Comparison of ENCODE assay signal across 8 mouse cellular contexts in the genomic region with DNA sequence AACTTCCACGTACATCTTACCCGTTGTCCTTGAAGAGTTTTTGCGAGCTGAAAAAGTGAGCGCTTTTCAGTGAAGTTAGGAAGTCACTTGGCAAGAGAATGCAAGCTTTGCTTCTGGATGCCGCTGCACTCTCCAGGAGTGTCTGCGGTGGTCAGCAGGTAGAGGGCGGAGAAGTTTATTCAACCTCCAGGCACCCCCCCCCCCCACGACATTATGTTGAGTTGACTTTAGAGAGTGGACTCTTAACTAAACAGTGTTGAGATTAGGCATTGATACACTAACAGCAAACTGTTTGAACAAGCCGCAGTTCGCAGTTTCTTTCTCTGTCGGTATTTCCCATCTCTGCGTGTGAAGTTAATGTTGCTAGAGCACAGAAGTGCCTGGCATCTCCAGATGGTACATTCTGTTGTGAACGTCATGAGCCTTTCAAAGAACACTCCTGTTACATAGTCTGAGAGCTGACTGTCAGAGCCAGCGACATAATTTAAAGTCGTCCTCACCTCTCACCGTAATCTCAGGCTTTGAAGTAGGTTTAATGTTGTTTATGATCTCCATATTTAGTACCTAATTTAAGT. TPM values are rescaled to one million over a fixed set of nuclear protein-coding genes. Genes with fewer than 3 reads are reported as not detected.
DNase-seq lines count a peak whose midpoint lies in the region; ATAC-seq and TF ChIP-seq lines count a peak whose summit lies in the region.

No protein-coding gene starts in this region.

- H3K9me3 ChIP-seq in heart, postnatal 0 days (replicated peaks; ENCODE audit: control insufficient read depth, low read length) = no peaks in the 10 kb centered on the region
- no peaks in the 10 kb centered on the region for H3K9me3 ChIP-seq in limb, embryonic 10.5 days (replicated peaks)

- peak overlapping the region; percentile 100 for H3K4me2 ChIP-seq in heart, postnatal 0 days (ENCODE audit: low read depth, low read length)
- H3K4me2 ChIP-seq in myocyte (ENCODE audit: low read depth) = peak overlapping the region; percentile 91

- no peak for TF ChIP-seq POLR2A in myocyte (IDR thresholded peaks at IDR 0.05; ENCODE audit: insufficient read length, low read depth)

- TF ChIP-seq CTCF in heart, postnatal 0 days (IDR thresholded peaks at IDR 0.05; ENCODE audit: low read depth) = no peak

- 15% methylated on average over 16 of the region's 16 CpGs for WGBS in heart, postnatal 0 days
- WGBS in limb, embryonic 10.5 days = 22% methylated on average over 16 of the region's 16 CpGs

- H3ac ChIP-seq in myocyte (ENCODE audit: control insufficient read depth, insufficient read length) = peak overlapping the region; percentile 64

- no peak for TF ChIP-seq EP300 in heart, postnatal 0 days (IDR thresholded peaks at IDR 0.05; ENCODE audit: low read depth)

- peak overlapping the region; percentile 98 for H3K4me3 ChIP-seq in heart, postnatal 0 days (ENCODE audit: low read depth, low read length)
- peak overlapping the region; percentile 90 for H3K4me3 ChIP-seq in limb, embryonic 10.5 days
- peak overlapping the region; percentile 66 for H3K4me3 ChIP-seq in myocyte

- peaks cover 29% of the 10 kb centered on the region for H3K79me2 ChIP-seq in myocyte (ENCODE audit: control insufficient read depth, insufficient read depth)

- H3K27me3 ChIP-seq in heart, postnatal 0 days (ENCODE audit: control insufficient read depth, insufficient read depth, low read length) = no peaks in the 10 kb centered on the region
- no peaks in the 10 kb centered on the region for H3K27me3 ChIP-seq in limb, embryonic 10.5 days (ENCODE audit: low read depth, poor library complexity, severe bottlenecking)
- no peaks in the 10 kb centered on the region for H3K27me3 ChIP-seq in myocyte (ENCODE audit: control insufficient read depth, insufficient read depth, insufficient read length)

- H3K36me3 ChIP-seq in heart, postnatal 0 days (replicated peaks; ENCODE audit: control insufficient read depth, insufficient read depth, low read length) = no peaks in the 10 kb centered on the region
- H3K36me3 ChIP-seq in limb, embryonic 10.5 days = peaks cover 5% of the 10 kb centered on the region; the same call in 1 of the 2 replicates
- H3K36me3 ChIP-seq in myocyte (ENCODE audit: control insufficient read depth, insufficient read depth) = no peaks in the 10 kb centered on the region

- no peak overlapping the region; the same call in 1 of the 2 replicates for H3K27ac ChIP-seq in heart, postnatal 0 days (ENCODE audit: low read depth)
- peak overlapping the region; percentile 93; the same call in 1 of the 2 replicates for H3K27ac ChIP-seq in limb, embryonic 10.5 days

- peaks cover 11% of the 10 kb centered on the region for H3K4me1 ChIP-seq in heart, postnatal 0 days (ENCODE audit: control insufficient read depth, insufficient read depth)
- peaks cover 22% of the 10 kb centered on the region for H3K4me1 ChIP-seq in limb, embryonic 10.5 days

- DNase-seq in left cerebral cortex, adult 9 months (ENCODE audit: low spot score in 2 of 2) = peak; percentile 15 to 18
- no peak for DNase-seq in left cerebral cortex, adult 8-10 months (ENCODE audit: low spot score in 2 of 2)
- peak; percentile 86 for DNase-seq in T-cell, adult 2 months (ENCODE audit: low spot score)
- peak; percentile 26 for DNase-seq in heart, postnatal 0 days (ENCODE audit: low spot score)
- no peak for DNase-seq in limb, embryonic 10.5 days (ENCODE audit: low spot score)
- no peak for DNase-seq in ovary, postnatal 14 days (ENCODE audit: low spot score)
- no peak for DNase-seq in urinary bladder, adult 18-20 months (ENCODE audit: low spot score in 2 of 2)

- no peak for ATAC-seq in heart, postnatal 0 days (ENCODE audit: insufficient read depth, low read depth)

- H3K9ac ChIP-seq in heart, postnatal 0 days (replicated peaks; ENCODE audit: low read depth, low read length) = peak overlapping the region; percentile 97

TF ChIP-seq in myocyte, 11 proteins besides CTCF, POLR2A, EP300 and RAD21:
- no peak for TF ChIP-seq REST (IDR thresholded peaks at IDR 0.05; ENCODE audit: insufficient read depth, insufficient read length)
- TF ChIP-seq MAX (IDR thresholded peaks at IDR 0.05; ENCODE audit: low read depth) = no peak
- no peak for TF ChIP-seq TCF3 (IDR thresholded peaks at IDR 0.05; ENCODE audit: insufficient read length, low read depth)
- no peak for TF ChIP-seq MYOD1 (IDR thresholded peaks at IDR 0.05; ENCODE audit: control insufficient read depth in 1 of 3, insufficient read length in 2 of 3, low read depth in 2 of 3)
- TF ChIP-seq SRF (IDR thresholded peaks at IDR 0.05; ENCODE audit: control insufficient read depth, insufficient read length, low read depth) = no peak
- no peak for TF ChIP-seq POLR2AphosphoS2 (IDR thresholded peaks at IDR 0.05; ENCODE audit: insufficient read length, low read depth)
- no peak for TF ChIP-seq MYOG (IDR thresholded peaks at IDR 0.05; ENCODE audit: control insufficient read depth in 1 of 3, insufficient read depth in 1 of 3, insufficient read length in 2 of 3, low read depth in 2 of 3)
- TF ChIP-seq USF1 (IDR thresholded peaks at IDR 0.05; ENCODE audit: low read depth) = no peak
- TF ChIP-seq CEBPB (IDR thresholded peaks at IDR 0.05; ENCODE audit: insufficient read depth, poor library complexity, severe bottlenecking) = no peak
- no peak for TF ChIP-seq TCF12 (IDR thresholded peaks at IDR 0.05; ENCODE audit: insufficient read depth, poor library complexity, severe bottlenecking)
- TF ChIP-seq E2F4 (IDR thresholded peaks at IDR 0.05; ENCODE audit: insufficient read depth) = no peak
TF ChIP-seq in myocyte: peak in this region for 0.

RNA-seq across cellular contexts. Expression of gene Ubac2, which starts 0.9 kb away (rescaled TPM):
- total RNA-seq in left cerebral cortex, adult 8-10 months (2022) = 10 to 100 TPM; 32.5 to 38.1 (median 34.9) TPM
- 55.5 and 66.8 TPM in 2 replicates for total RNA-seq in heart, postnatal 0 days (2014; rRNA removed; ENCODE audit: low replicate concordance)
- polyA plus RNA-seq in heart, postnatal 0 days (2015; fragmentation: Nextera tagmentation; extraction: Ambion mirVana) = 38.7 and 39.4 TPM in 2 replicates
- 66.2 and 73.4 TPM in 2 replicates for polyA plus RNA-seq in limb, embryonic 10.5 days (2016; fragmentation: Nextera tagmentation; extraction: Ambion mirVana)
- 33.1 TPM for polyA plus RNA-seq in myocyte (2012; fragmentation: generic; extraction: Trizol)

RNA-seq across cellular contexts. Expression of gene Gpr18, which starts 36.2 kb away (rescaled TPM):
- not detected for total RNA-seq in left cerebral cortex, adult 8-10 months (2022)
- not detected in 2 replicates for total RNA-seq in heart, postnatal 0 days (2014; rRNA removed; ENCODE audit: low replicate concordance)
- polyA plus RNA-seq in heart, postnatal 0 days (2015; fragmentation: Nextera tagmentation; extraction: Ambion mirVana) = 0.07 and 0.10 TPM in 2 replicates
- polyA plus RNA-seq in limb, embryonic 10.5 days (2016; fragmentation: Nextera tagmentation; extraction: Ambion mirVana) = 0.19 and 0.29 TPM in 2 replicates
- polyA plus RNA-seq in myocyte (2012; fragmentation: generic; extraction: Trizol) = not detected

Comparison
In these comparisons a context has a peak if more than half of its experiments do, and no peak if none do; other contexts are left out.
1. DNase-seq: peak in left cerebral cortex, adult 9 months (2 of 2), T-cell, adult 2 months (single experiment) and heart, postnatal 0 days (single experiment); none in left cerebral cortex, adult 8-10 months (0 of 2), limb, embryonic 10.5 days (single experiment), ovary, postnatal 14 days (single experiment) and urinary bladder, adult 18-20 months (0 of 2).
2. Peak in every context shown above with its lines, with median percentiles within 50 percentile points of each other: H3K4me3 ChIP-seq.